Mouse (Mus musculus) 3134 (cell line): ENCODE results near the gene Adap2.

Source experiments
- DNase-seq: peaks from one replicate; pipeline ENCODE4 v3.0.0-alpha.2; 2011; ENCODE audit warnings: low spot score; ENCODE audit not compliant: insufficient read length; ENCODE audit errors: extremely low read depth

Adap2 gene

GRCm38 (mm10) chr11:80193827-80194226 lies 39.9 kb downstream of the Adap2 start:
- DNase-seq: no peak

DNA sequence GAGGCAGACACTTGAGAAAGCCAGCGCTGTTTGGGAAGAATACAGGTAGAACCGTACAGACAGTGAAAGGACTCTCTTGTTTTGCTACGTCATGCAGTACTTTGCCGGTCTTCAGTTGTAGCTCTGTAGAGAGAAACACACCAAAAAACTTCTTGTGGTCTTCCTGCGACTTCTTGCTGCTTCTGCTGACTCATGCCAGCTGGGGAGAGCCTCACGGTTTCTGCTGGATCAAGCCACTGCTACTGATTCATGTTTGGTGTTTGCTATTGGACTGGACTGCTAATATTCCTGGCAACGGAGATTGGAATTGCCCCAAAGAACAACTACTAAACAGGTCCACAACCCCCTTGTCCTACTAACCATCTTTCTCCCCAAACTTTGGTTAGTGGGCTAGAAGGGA lies 42.4 kb downstream of the Adap2 start:
- DNase-seq: no peak

GRCm38 (mm10) chr11:80199316-80199715 lies 45.4 kb downstream of the Adap2 start:
- DNase-seq: no peak

DNA sequence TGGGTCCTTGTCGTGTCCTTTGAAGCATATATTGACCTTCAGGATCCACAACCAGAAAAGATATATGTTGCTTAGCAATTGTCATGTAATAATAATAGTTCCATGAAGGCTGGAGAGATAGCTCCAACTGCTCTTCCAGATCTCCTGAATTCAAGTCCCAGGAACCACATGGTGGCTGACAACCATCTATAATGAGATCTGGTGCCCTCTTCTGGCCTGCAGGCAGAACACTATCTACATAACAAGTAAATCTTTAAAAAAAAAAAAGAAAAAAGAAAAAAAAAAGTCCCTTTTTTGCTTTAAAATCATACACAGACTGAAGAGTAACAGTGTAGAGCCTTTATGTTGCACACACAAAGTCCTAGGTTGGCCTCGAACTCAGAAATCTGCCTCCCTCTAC lies 45.9 kb downstream of the Adap2 start:
- DNase-seq: no peak

GRCm38 (mm10) chr11:80200326-80200725 lies 46.4 kb downstream of the Adap2 start:
- DNase-seq: no peak

- DNase-seq: no peak
These were observed 48.4 kb downstream of the Adap2 start for GRCm38 (mm10) chr11:80202296-80202695.

- DNase-seq: no peak
These were observed 50.1 kb downstream of the Adap2 start for GRCm38 (mm10) chr11:80204037-80204436.

- DNase-seq: no peak
These were observed 51.0 kb downstream of the Adap2 start for GRCm38 (mm10) chr11:80204941-80205340.

- no peak for DNase-seq
These were observed 54.6 kb downstream of the Adap2 start for GRCm38 (mm10) chr11:80208465-80208859.

DNA sequence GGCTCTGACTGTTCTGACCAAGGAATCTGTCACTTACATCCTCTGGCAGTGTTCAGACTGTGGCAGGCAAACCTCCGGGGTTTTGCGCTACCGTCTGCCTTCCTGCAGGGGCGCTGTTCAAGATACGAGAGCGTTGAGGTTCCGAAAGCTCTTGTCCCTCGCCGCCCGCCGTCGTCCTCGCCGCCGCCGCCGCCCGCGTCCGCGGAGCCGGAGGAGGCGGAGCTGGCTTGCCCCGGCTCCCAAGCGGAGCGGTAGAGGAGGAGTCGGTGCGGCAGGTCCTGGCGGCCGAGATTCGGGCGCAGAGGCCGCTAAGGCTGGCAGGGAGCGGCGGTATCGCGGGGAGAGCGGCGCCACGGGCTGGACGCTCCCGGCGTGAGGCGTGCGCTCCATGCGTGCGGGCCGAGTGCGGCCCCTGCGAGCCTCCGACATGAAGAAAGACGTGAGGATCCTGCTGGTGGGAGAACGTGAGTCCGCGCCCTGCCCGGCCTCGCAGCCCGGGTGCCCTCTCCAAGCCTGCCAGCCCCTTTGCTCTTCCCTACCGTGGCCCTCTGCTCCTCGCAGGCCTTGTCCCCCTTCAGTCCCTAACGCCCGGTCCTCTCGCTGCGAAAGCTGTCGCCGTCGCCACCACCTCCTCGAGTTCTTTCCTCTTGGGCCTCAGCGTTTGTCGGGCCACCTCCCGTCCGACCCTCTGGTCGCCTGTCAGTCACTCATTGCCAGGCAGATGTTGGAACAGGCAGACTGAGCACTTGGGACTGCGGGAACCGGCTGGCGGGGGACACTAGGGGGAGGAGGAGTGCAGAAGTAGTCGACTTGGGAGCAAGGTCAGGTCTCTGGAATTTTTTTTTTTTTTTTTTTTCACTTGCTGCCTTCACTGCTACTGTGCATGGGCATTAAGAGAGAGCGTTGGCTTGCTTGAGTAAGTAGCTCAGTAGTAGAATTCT lies 55.2 kb downstream of the Adap2 start, which contains the start of gene Rhot1:
Gene Rhot1 (plus strand): TSS at position 160 of the 941 bp plus-strand sequence.
- peak; percentile 96 for DNase-seq

- DNase-seq: no peak
These were observed 56.4 kb downstream of the Adap2 start for GRCm38 (mm10) chr11:80210321-80210720.

- DNase-seq: no peak
These were observed 58.4 kb downstream of the Adap2 start for GRCm38 (mm10) chr11:80212282-80212681.

DNA sequence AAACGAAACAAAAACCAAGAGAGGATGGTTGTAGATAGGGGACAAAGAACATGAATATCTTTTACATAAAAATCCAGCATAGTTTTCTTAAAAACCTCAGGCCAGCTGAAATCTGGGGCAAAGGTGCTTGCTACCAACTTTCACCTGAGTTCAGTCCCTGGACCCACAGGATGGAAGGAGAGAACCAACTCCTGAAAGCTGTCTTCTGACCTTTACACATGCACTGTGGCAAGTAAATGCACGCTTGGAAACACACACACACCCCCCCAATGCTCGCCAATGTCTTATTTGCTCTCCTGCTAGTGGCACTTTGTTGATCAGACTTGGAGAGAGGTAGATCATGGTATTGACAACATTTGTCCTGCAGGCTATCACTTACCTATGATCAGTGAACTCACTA lies 61.4 kb downstream of the Adap2 start:
- DNase-seq: no peak

- DNase-seq: no peak
These were observed 64.9 kb downstream of the Adap2 start for GRCm38 (mm10) chr11:80218657-80219293.
